Mouse (Mus musculus) forebrain, postnatal 0 days (tissue): ENCODE results near the gene Tead1. TPM values are rescaled to one million over a fixed set of nuclear protein-coding genes. Genes with fewer than 3 reads are reported as not detected.
A peak's percentile ranks its signal among the peaks of the same experiment; 100 is the strongest.

Experiments used
- ATAC-seq: fragments of 200-750 bp; cut with Nextera tagmentation; 2 replicates; pipeline ENCODE4 v1.8.0; 2017; ENCODE audit warnings: mild to moderate bottlenecking, moderate library complexity
- DNase-seq: peaks from one replicate; pipeline ENCODE4 v3.0.0-alpha.2; 2015
- H3K27ac ChIP-seq: fragments of 300-500 bp; sonication (generic); 2 replicates; pipeline ENCODE4 v1.5.1; 2014; ENCODE audit warnings: low read depth, mild to moderate bottlenecking, antibody characterized with exemption, low read length, moderate library complexity, mixed read lengths
- H3K27me3 ChIP-seq: fragments of 300-500 bp; sonication (generic); 2 replicates; pipeline ENCODE4 v1.6.1; 2014; ENCODE audit warnings: mild to moderate bottlenecking, low read length, mixed read lengths; ENCODE audit not compliant: insufficient read depth
- H3K36me3 ChIP-seq: fragments of 300-500 bp; sonication (generic); 2 replicates; pipeline ENCODE4 v1.6.1; 2014; ENCODE audit warnings: mild to moderate bottlenecking, moderate library complexity; ENCODE audit not compliant: insufficient read depth
- H3K4me1 ChIP-seq: fragments of 300-500 bp; sonication (generic); 2 replicates; pipeline ENCODE4 v1.6.1; 2014; ENCODE audit warnings: antibody characterized with exemption; ENCODE audit not compliant: insufficient read depth
- H3K4me2 ChIP-seq: fragments of 300-500 bp; sonication (generic); 2 replicates; pipeline ENCODE4 v1.6.1; 2014; ENCODE audit warnings: low read depth, mild to moderate bottlenecking, moderate library complexity
- H3K4me3 ChIP-seq: fragments of 300-500 bp; sonication (generic); 2 replicates; pipeline ENCODE4 v1.5.1; 2014; ENCODE audit warnings: low read depth, low read length, mixed read lengths
- H3K9ac ChIP-seq: fragments of 300-500 bp; sonication (generic); 2 replicates; pipeline ENCODE4 v1.6.1; 2014; ENCODE audit warnings: mild to moderate bottlenecking
- H3K9me3 ChIP-seq: fragments of 300-500 bp; sonication (generic); 2 replicates; pipeline ENCODE4 v1.6.1; 2016; ENCODE audit warnings: low read length
- CTCF ChIP-seq: sonication (generic); IDR thresholded peaks from 2 replicates; pipeline ENCODE4 v1.5.1; 2016; ENCODE audit warnings: antibody characterized with exemption, control low read depth, low read depth
- WGBS: fragments of 180-500 bp; shearing (Covaris S2); extraction: QIAGEN DNeasy Blood & Tissue Kit; methylation state at CpG from one replicate; pipeline ENCODE4 v1.1.7; 2014; 5-methylcytosine and 5-hydroxymethylcytosine counted together
- polyA plus RNA-seq: library from polyadenylated mRNA; unstranded; fragments of >200 nt; fragmentation: Nextera tagmentation; extraction: Ambion mirVana; gene quantifications from 2 replicates; pipeline ENCODE4 v1.2.1, GENCODE M21; 2015
- total RNA-seq: library from RNA; depleted of rRNA; stranded (reverse); fragments of >200 nt; gene quantifications from 2 replicates; pipeline ENCODE4 v1.2.3, GENCODE M21; 2014

Tead1 gene
- total and polyA plus RNA-seq, 2 experiments from 2014 or later, result 7.8 to 20.1 TPM

- Histone ChIP-seq H3K4me2 (no peak overlapping the region), H3K27ac (no peak overlapping the region), H3K9me3 (no peaks in the 10 kb centered on the region), H3K36me3 (no peaks in the 10 kb centered on the region), H3K9ac (no peak overlapping the region), H3K4me1 (peaks cover 2% of the 10 kb centered on the region; the same call in 1 of the 2 replicates), H3K27me3 (no peaks in the 10 kb centered on the region), H3K4me3 (no peak overlapping the region)
- ATAC-seq (no peak), DNase-seq (no peak)
- TF ChIP-seq CTCF, result no peak
- WGBS, result 50% methylated on average over 7 of the region's 7 CpGs
Observed at GRCm38 (mm10) chr7:112793903-112794302, 114.8 kb downstream of the Tead1 start.

- Histone ChIP-seq H3K4me1 (no peaks in the 10 kb centered on the region), H3K9me3 (no peaks in the 10 kb centered on the region), H3K4me2 (no peak overlapping the region), H3K27me3 (no peaks in the 10 kb centered on the region), H3K36me3 (no peaks in the 10 kb centered on the region), H3K9ac (no peak overlapping the region), H3K4me3 (no peak overlapping the region), H3K27ac (no peak overlapping the region)
- TF ChIP-seq CTCF, result no peak
- no peak for DNase-seq
- 5% methylated on average over 2 of the region's 2 CpGs for WGBS
- peak; percentile 27; the same call in 1 of the 2 replicates for ATAC-seq
Observed at GRCm38 (mm10) chr7:112794481-112794880, 115.4 kb downstream of the Tead1 start.

DNA sequence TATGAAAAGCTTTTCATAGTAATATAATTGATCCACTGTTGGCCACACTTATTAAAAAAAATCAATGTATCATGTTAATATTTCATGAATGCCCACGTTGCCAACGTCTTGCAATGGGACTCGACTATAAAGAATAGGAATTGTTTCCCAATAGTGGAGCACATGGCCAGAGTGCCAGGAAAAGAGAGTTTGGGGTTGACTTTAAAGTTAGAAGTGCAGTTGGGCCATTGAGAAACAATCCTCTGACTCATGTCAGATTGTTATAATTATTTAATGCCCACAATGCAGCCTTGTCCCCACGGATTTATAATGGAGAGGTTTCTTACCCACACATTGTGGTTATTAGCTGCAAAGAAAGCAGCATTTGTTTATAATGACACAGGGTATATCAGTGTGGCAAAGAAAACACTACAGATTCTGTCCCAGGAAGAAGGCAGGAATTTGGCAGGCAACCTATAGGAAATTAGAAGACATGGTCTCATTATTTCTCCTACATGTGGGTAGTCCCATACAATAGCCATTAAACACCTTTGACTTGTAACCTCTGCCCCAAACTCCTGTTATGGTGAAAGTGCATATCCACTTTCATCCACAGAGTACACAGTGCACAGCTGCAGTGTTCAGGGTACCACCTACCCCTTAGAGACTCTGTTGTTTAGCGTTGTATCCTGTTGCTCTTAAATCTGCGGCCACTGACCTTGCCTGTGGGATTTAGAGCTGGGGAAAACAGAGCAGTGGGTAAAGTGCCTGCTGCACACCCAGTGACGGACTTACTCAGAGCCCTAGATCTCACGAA lies 118.6 kb downstream of the Tead1 start:
- Histone ChIP-seq H3K4me2 (no peak overlapping the region), H3K27me3 (no peaks in the 10 kb centered on the region), H3K4me3 (no peak overlapping the region), H3K9ac (no peak overlapping the region), H3K36me3 (no peaks in the 10 kb centered on the region), H3K9me3 (no peaks in the 10 kb centered on the region), H3K4me1 (no peaks in the 10 kb centered on the region), H3K27ac (no peak overlapping the region)
- DNase-seq (no peak), ATAC-seq (no peak)
- TF ChIP-seq CTCF, result no peak
- WGBS, result 77% methylated on average over 8 of the region's 8 CpGs

DNA sequence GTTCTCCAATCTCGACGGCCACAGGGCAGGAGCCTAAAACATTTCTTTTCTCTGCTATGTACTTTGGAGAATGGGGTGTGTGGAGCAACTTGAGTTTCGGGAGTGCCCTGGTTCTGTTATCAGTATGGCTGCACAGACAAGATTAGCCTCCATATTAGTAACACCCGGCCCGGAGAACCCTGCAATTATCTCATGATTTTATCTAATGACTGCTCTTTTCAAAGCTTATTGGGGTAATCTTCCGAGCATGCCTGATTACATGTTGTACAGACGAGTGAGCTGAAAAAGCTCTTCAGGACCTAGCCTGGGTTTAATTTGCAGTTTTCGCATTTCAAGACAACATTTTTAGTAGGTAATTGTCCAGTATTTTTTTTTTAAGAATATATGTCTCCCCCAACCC lies 122.6 kb downstream of the Tead1 start:
- Histone ChIP-seq H3K4me1 (peaks cover 2% of the 10 kb centered on the region; the same call in 1 of the 2 replicates), H3K27ac (no peak overlapping the region), H3K36me3 (no peaks in the 10 kb centered on the region), H3K27me3 (no peaks in the 10 kb centered on the region), H3K9me3 (no peaks in the 10 kb centered on the region), H3K9ac (no peak overlapping the region), H3K4me2 (no peak overlapping the region), H3K4me3 (no peak overlapping the region)
- WGBS, result 33% methylated on average over 8 of the region's 8 CpGs
- TF ChIP-seq CTCF, result no peak
- no peak for DNase-seq
- no peak for ATAC-seq

DNA sequence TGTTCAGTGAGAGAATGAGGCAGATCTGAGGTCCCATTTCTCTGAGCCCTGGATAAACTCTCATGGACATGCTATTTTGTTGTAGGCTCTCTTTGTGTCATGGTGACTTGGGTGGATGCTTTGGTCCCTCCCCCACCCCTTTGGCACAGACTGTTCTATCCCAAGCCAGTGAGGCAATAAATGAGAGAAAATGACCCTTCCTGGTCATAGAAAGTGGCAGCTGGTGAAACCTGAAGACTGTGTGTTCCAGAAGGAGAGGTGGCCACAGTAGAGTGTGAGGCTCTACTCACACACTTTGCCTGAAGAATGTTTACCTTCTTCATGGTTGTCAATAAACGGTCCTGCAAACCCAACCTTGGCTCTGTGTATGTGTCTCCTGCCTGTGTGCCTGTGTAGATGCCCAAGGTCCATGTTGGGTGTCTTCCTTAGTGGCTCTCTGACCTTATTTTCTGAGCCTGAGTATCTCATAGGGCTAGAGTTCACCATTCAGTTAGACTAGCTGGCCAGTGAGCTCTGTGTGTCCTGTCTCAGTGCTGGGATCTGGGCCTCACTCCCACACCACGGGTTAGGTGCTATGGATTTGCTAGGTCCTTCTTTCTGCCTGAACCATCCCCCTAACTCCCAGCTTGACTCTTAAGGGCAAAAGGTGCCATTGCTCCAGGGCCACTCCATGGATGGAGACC lies 127.7 kb downstream of the Tead1 start:
- no peak for TF ChIP-seq CTCF
- no peaks in the 10 kb centered on the region for H3K27me3 ChIP-seq
- no peaks in the 10 kb centered on the region for H3K36me3 ChIP-seq
- peaks cover 6% of the 10 kb centered on the region; the same call in 1 of the 2 replicates for H3K4me1 ChIP-seq
- ATAC-seq (no peak), DNase-seq (no peak)
- H3K9me3 ChIP-seq, result no peaks in the 10 kb centered on the region
- no peak overlapping the region for H3K9ac ChIP-seq
- WGBS, result 37% methylated on average over 2 of the region's 2 CpGs
- peak overlapping the region; percentile 35; the same call in 1 of the 2 replicates for H3K27ac ChIP-seq
- no peak overlapping the region for H3K4me3 ChIP-seq
- peak overlapping the region; percentile 8; the same call in 1 of the 2 replicates for H3K4me2 ChIP-seq

DNA sequence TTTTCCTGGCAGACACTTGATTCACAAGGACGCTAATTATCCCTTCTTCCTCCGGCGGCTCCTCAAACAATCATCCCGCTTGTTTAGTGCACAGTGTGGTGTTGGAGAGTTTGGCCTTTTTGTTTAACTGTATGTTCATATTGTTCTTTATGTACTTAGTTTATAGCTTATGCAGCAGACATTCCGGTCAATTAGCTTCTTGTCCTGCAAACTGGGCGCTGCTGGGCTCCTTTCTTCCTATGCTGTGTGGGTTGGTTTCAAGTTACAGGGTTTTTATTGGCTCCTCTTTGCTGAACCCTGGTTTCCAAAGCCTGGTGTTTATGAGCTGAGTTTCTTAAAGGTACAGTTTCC lies 128.3 kb downstream of the Tead1 start:
- WGBS, result 11% methylated on average over 6 of the region's 6 CpGs
- no peaks in the 10 kb centered on the region for H3K36me3 ChIP-seq
- peaks cover 6% of the 10 kb centered on the region; the same call in 1 of the 2 replicates for H3K4me1 ChIP-seq
- ATAC-seq, result no peak
- DNase-seq, result peak; percentile 27
- H3K9ac ChIP-seq, result no peak overlapping the region
- H3K9me3 ChIP-seq, result no peaks in the 10 kb centered on the region
- H3K4me2 ChIP-seq, result peak overlapping the region; percentile 8; the same call in 1 of the 2 replicates
- no peaks in the 10 kb centered on the region for H3K27me3 ChIP-seq
- peak overlapping the region; percentile 35; the same call in 1 of the 2 replicates for H3K27ac ChIP-seq
- no peak overlapping the region for H3K4me3 ChIP-seq
- TF ChIP-seq CTCF, result no peak

- Histone ChIP-seq H3K27me3 (no peaks in the 10 kb centered on the region), H3K4me2 (no peak overlapping the region), H3K9me3 (no peaks in the 10 kb centered on the region), H3K4me1 (peaks cover 6% of the 10 kb centered on the region; the same call in 1 of the 2 replicates), H3K36me3 (no peaks in the 10 kb centered on the region), H3K4me3 (no peak overlapping the region), H3K9ac (no peak overlapping the region), H3K27ac (no peak overlapping the region)
- 34% methylated on average over 7 of the region's 7 CpGs for WGBS
- no peak for TF ChIP-seq CTCF
- DNase-seq (no peak), ATAC-seq (no peak)
Observed at GRCm38 (mm10) chr7:112810752-112811151, 131.6 kb downstream of the Tead1 start.
